Mouse (Mus musculus) thymus, adult 2 months (tissue): ENCODE data around the gene Madd.

ENCODE experiments used
- CTCF ChIP-seq: fragments of 200-500 bp; IDR thresholded peaks from 2 replicates; pipeline ENCODE4 v1.5.1; 2012; ENCODE audit warnings: mild to moderate bottlenecking, control low read depth, low read length, moderate library complexity, borderline replicate concordance; ENCODE audit not compliant: control insufficient read depth, poor library complexity, insufficient read depth; ENCODE audit errors: extremely low read depth
- POLR2A ChIP-seq: fragments of 200-500 bp; IDR thresholded peaks from 2 replicates; pipeline ENCODE4 v1.6.1; 2012; ENCODE audit warnings: mild to moderate bottlenecking, low read length, control low read depth, moderate library complexity; ENCODE audit not compliant: control insufficient read depth, poor library complexity, insufficient read depth; ENCODE audit errors: extremely low read depth

DNA sequence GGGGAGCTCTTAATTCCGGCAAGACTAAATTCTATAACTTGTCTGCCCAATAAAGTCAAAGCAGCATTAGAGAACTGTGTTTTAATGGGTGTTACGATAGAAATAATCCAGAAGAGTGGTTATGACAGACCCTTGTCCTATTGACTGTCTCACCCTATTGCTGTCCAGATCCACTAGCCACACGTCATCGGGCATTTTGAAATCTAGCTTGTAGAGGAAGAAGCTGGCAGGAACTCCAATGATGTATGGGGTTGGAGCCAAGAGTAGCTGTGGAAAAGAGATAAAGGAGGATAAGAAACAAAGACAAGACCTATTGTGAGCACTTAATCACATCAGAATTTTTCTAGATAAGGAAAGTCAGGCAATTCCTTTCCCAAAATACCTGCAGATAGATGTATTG, 8.1 kb downstream of the Madd start:
- TF ChIP-seq POLR2A = no peak
- no peak for TF ChIP-seq CTCF
